Mouse (Mus musculus): Measurements from ENCODE around the gene Ube2cbp.

The Ube2cbp gene

GRCm38 (mm10) chr9:86419366-86419765, 45.4 kb downstream of the Ube2cbp start:
- DNase-seq = no peak

GRCm38 (mm10) chr9:86417971-86418370, 46.8 kb downstream of the Ube2cbp start:
- no peak for DNase-seq

- DNase-seq = peak; percentile 86
Measured at GRCm38 (mm10) chr9:86395785-86396184, 69.0 kb downstream of the Ube2cbp start.

- no peak for DNase-seq
Measured at GRCm38 (mm10) chr9:86395012-86395411, 69.7 kb downstream of the Ube2cbp start.

GRCm38 (mm10) chr9:86393586-86394272, 71.0 kb downstream of the Ube2cbp start:
- peak; percentile 80 for DNase-seq

DNA sequence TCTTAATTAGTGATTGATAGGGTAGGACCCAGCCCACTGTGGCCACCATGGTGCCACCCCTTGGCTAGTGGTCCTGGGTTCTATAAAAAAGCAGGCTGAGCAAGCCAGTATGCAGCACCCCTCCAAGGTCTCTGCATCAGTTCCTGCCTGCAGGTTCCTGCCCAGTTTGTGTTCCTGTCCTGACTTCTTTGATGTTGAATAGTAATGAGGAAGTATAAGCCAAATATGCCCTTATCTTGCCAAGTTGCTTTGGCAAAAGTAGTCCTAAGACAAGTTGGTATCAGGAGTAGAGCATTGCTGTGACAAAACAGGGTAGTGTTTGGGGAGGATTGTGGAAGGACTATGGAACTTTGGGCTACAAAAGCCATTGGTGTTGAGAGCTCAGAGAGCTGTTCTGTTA, 73.3 kb downstream of the Ube2cbp start:
- no peak for DNase-seq

- no peak for DNase-seq
Measured at GRCm38 (mm10) chr9:86390713-86391112, 74.0 kb downstream of the Ube2cbp start.

DNA sequence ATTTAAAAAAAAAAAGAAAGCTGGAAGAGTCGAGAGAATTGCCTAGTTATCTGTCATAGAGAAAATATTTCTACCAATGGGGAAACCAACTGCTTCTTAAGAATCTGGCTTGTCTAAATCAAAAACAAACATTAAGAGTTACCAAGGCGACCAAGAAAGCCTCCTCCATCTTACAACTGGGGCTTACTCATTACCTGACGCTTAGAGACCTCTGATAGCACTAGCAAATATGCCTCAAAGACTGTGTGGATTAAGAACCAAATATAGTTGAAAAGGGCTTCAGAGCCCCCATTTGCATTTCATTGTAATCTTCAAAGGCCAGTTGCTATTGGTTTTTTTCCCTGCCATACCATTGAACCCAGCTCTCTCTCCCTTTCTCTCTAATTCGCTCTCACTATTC, 76.2 kb downstream of the Ube2cbp start:
- no peak for DNase-seq

DNA sequence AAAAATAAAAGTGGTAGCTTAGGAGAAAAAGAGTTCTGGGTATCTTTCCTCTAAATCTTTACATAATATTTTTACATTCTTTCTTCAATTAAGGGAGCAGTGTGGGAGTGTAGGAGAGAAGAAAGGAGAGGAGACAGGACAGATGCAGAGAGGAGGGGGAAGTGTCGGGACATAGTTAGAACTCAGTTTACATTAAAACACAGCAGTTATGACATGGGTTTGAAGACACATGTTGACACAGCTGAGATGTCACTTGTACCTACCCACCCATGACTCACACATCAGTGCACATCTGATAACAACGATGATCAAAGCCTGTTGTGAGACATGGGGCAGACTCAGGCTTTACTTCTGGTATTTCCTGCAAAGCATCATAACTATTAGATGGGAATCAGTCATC, 87.8 kb downstream of the Ube2cbp start:
- DNase-seq = no peak

- DNase-seq = no peak
Measured at GRCm38 (mm10) chr9:86372783-86373567, 91.8 kb downstream of the Ube2cbp start.

GRCm38 (mm10) chr9:86369208-86369607, 95.5 kb downstream of the Ube2cbp start:
- DNase-seq = no peak

- no peak for DNase-seq
Measured at GRCm38 (mm10) chr9:86360536-86360935, 104.2 kb downstream of the Ube2cbp start.

- DNase-seq = no peak
Measured at GRCm38 (mm10) chr9:86355851-86356250, 108.9 kb downstream of the Ube2cbp start.

GRCm38 (mm10) chr9:86351491-86351890, 113.3 kb downstream of the Ube2cbp start:
- no peak for DNase-seq

GRCm38 (mm10) chr9:86336792-86337191, 128.0 kb downstream of the Ube2cbp start:
- no peak for DNase-seq

- no peak for DNase-seq
Measured at GRCm38 (mm10) chr9:86336361-86336760, 128.4 kb downstream of the Ube2cbp start.

GRCm38 (mm10) chr9:86335588-86335987, 129.2 kb downstream of the Ube2cbp start:
- no peak for DNase-seq

DNA sequence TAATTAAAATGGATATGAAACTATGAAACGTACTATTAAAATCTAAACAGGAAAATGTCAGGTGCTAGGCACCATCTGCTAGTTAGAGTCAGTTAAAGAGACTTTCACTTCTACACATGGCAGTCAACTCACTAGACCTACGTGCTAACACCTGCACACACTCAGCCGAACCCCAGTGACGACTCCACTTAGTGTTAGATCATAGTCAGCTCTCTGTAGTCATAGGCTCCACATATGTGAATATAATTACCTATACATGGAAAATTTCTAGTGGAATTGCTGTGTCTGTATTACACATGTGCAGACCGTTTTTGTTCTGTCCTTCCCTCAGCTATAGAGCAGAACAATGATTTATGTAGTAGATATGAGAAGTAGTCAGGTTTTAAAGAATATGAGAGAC, 130.4 kb downstream of the Ube2cbp start:
- no peak for DNase-seq

- no peak for DNase-seq
Measured at GRCm38 (mm10) chr9:86330591-86330990, 134.2 kb downstream of the Ube2cbp start.

DNA sequence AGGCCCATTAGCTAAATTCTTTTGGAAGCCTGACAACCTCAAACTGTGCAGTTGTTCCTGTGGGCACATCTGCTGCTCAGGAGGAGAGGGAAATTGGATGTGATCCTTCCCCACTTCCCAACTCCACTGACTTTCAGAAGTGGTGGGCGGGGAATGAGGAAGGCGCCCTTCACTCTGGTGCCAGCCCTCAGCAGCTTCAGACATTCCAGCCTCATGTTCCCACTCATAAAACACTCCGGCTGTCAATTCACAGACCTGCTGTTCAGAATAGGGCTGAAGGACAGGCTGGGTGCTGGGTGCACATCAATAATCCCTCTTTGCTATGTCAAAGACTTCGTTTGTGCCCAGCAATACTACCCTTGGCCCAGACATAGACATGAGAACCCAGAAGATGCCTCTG, 136.5 kb downstream of the Ube2cbp start:
- no peak for DNase-seq

DNA sequence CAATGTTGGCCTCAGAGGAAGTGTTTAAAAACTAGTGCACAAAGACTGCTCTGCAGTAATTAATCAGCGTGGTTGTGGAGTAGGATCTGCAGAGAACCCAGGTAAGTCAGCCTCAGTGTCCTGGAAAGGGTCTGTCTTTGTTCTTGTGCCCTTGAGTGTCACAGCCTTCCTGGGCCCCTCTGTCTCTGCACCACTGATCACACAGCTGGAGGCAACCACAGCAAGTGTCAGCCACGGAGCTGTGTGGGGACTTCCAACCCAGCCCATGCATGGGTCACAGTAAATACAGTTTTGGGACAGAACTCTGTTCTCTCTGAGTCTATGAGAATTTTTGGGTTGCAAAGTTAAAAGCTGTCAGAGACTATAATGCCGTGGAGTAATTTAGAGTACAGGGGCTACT, 137.4 kb downstream of the Ube2cbp start:
- DNase-seq = no peak

GRCm38 (mm10) chr9:86324772-86325171, 140.0 kb downstream of the Ube2cbp start:
- DNase-seq = no peak

DNA sequence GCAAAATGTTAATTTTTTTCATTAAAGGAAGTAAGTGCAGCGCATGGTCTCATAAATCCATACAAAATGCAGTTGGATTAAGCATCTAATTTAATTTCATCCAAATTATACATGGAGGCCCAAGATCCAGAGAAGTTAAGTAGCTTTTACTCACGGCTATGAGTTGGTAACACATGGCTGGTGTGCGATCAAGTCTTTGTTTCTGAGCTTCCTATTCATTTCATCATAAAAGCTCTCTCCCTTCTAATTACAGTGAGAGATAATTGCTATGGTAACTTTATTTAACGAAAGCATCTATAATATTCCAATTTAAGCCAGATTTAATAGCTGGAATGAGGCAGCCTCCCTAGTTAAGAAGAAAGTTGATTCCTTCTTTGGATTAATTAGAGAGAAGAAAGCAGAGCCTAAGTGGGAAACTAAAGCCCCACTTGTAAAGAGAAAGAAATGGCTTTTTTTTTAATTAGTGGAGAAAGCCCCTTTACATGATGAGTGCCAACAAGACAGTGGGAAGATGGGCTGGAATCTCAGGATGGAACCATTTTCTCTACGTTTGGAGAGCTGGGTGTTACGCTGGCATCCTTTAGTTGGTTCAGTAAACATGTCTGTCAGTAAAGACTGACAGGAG, 145.1 kb downstream of the Ube2cbp start:
- no peak for DNase-seq

DNA sequence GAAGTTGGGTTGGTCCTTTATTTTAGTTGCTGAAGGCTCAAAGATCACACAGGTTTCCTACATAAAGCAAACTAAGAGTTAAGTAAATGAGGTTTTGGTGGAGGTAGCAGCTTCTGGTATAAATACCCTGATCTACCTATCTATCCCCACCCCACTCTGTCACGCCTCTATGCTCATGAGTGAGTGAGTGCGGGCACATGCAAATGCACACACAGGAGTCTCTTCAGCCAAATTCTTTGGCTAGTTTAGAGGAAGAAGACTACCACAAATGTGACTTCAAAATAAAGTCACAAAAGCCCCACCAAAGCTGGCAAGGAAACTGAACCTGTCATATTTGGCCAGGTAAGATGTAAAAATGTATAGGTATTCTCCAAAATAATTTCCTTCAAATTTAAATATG, 149.1 kb downstream of the Ube2cbp start:
- no peak for DNase-seq
